Mouse (Mus musculus) liver, embryonic 11.5 days (tissue): ENCODE results near the gene Jarid2. TPM values are rescaled to one million over a fixed set of nuclear protein-coding genes. Genes with fewer than 3 reads are reported as not detected.
A peak's percentile ranks its signal among the peaks of the same experiment; 100 is the strongest.

ENCODE experiments used
- ATAC-seq: fragments of 200-750 bp; cut with Nextera tagmentation; replicated peaks from 2 replicates; pipeline ENCODE4 v1.8.0; 2017; ENCODE audit warnings: moderate number of reproducible peaks, mild to moderate bottlenecking, moderate TSS enrichment, moderate library complexity; ENCODE audit not compliant: low FRiP score
- DNase-seq: peaks from one replicate; pipeline ENCODE4 v3.0.0-alpha.2; 2017; ENCODE audit warnings: low spot score
- H3K27ac ChIP-seq: fragments of 300-500 bp; sonication (generic); 2 replicates; pipeline ENCODE4 v1.5.1; 2014; ENCODE audit warnings: mild to moderate bottlenecking, low read depth, low read length, control low read depth
- H3K27me3 ChIP-seq: fragments of 300-500 bp; sonication (generic); replicated peaks from 2 replicates; pipeline ENCODE4 v1.6.1; 2014; ENCODE audit warnings: low read length, mixed read lengths; ENCODE audit not compliant: control insufficient read depth, insufficient read depth
- H3K36me3 ChIP-seq: fragments of 300-500 bp; sonication (generic); 2 replicates; pipeline ENCODE4 v1.6.1; 2014; ENCODE audit warnings: mild to moderate bottlenecking, low read length, moderate library complexity, mixed read lengths; ENCODE audit not compliant: control insufficient read depth, insufficient read depth
- H3K4me1 ChIP-seq: fragments of 300-500 bp; sonication (generic); replicated peaks from 2 replicates; pipeline ENCODE4 v1.6.1; 2014; ENCODE audit warnings: low read length, mixed read lengths; ENCODE audit not compliant: control insufficient read depth, insufficient read depth
- H3K4me2 ChIP-seq: fragments of 300-500 bp; sonication (generic); 2 replicates; pipeline ENCODE4 v1.6.1; 2014; ENCODE audit warnings: mild to moderate bottlenecking, control low read depth, moderate library complexity
- H3K4me3 ChIP-seq: fragments of 300-500 bp; sonication (generic); 2 replicates; pipeline ENCODE4 v1.5.1; 2014; ENCODE audit warnings: low read depth, low read length, control low read depth
- H3K9ac ChIP-seq: fragments of 300-500 bp; sonication (generic); 2 replicates; pipeline ENCODE4 v1.6.1; 2014; ENCODE audit warnings: low read depth, low read length, control low read depth
- H3K9me3 ChIP-seq: fragments of 300-500 bp; sonication (generic); 2 replicates; pipeline ENCODE4 v1.6.1; 2016; ENCODE audit warnings: low read length, inconsistent platforms, mixed read lengths; ENCODE audit not compliant: control insufficient read depth
- WGBS: fragments of 180-500 bp; shearing (Covaris S2); extraction: QIAGEN DNeasy Blood & Tissue Kit; methylation state at CpG from one replicate; pipeline ENCODE4 v1.1.7; 2014; 5-methylcytosine and 5-hydroxymethylcytosine counted together
- polyA plus RNA-seq: library from polyadenylated mRNA; unstranded; fragments of >200 nt; fragmentation: Nextera tagmentation; extraction: Ambion mirVana; gene quantifications from 2 replicates; pipeline ENCODE4 v1.2.1, GENCODE M21; 2014

Gene Jarid2
- polyA plus RNA-seq, 1 experiment from 2014 or later: 19.6 TPM

- WGBS: 65% methylated on average over 2 of the region's 2 CpGs
- H3K27ac ChIP-seq: no peak overlapping the region
- no peak for DNase-seq
- no peak for ATAC-seq
- H3K4me1 ChIP-seq: no peaks in the 10 kb centered on the region
- H3K4me3 ChIP-seq: no peak overlapping the region
- H3K36me3 ChIP-seq: no peaks in the 10 kb centered on the region
- no peaks in the 10 kb centered on the region for H3K27me3 ChIP-seq
- no peaks in the 10 kb centered on the region for H3K9me3 ChIP-seq
- no peak overlapping the region for H3K4me2 ChIP-seq
- H3K9ac ChIP-seq: no peak overlapping the region
Measured at GRCm38 (mm10) chr13:44832104-44832503, 102.8 kb downstream of the Jarid2 start.

GRCm38 (mm10) chr13:44832866-44833265 is 103.6 kb downstream of the Jarid2 start:
- Histone ChIP-seq H3K9me3 (no peaks in the 10 kb centered on the region), H3K9ac (no peak overlapping the region), H3K4me2 (no peak overlapping the region), H3K27me3 (no peaks in the 10 kb centered on the region), H3K27ac (no peak overlapping the region), H3K36me3 (no peaks in the 10 kb centered on the region), H3K4me3 (no peak overlapping the region), H3K4me1 (no peaks in the 10 kb centered on the region)
- ATAC-seq: no peak
- 91% methylated on average over 4 of the region's 4 CpGs for WGBS
- no peak for DNase-seq

- no peak overlapping the region for H3K27ac ChIP-seq
- no peaks in the 10 kb centered on the region for H3K9me3 ChIP-seq
- H3K4me1 ChIP-seq: no peaks in the 10 kb centered on the region
- no peaks in the 10 kb centered on the region for H3K27me3 ChIP-seq
- no peak overlapping the region for H3K4me2 ChIP-seq
- DNase-seq (no peak), ATAC-seq (no peak)
- H3K4me3 ChIP-seq: no peak overlapping the region
- WGBS: 54% methylated on average over 3 of the region's 3 CpGs
- no peak overlapping the region for H3K9ac ChIP-seq
- no peaks in the 10 kb centered on the region for H3K36me3 ChIP-seq
Measured at GRCm38 (mm10) chr13:44833353-44833752, 104.1 kb downstream of the Jarid2 start.

- ATAC-seq (no peak), DNase-seq (no peak)
- H3K4me2 ChIP-seq: no peak overlapping the region
- no peak overlapping the region for H3K9ac ChIP-seq
- H3K36me3 ChIP-seq: no peaks in the 10 kb centered on the region
- no peak overlapping the region for H3K27ac ChIP-seq
- 79% methylated on average over 6 of the region's 6 CpGs for WGBS
- no peaks in the 10 kb centered on the region for H3K9me3 ChIP-seq
- peaks cover 9% of the 10 kb centered on the region for H3K4me1 ChIP-seq
- H3K4me3 ChIP-seq: no peak overlapping the region
- H3K27me3 ChIP-seq: no peaks in the 10 kb centered on the region
Measured at GRCm38 (mm10) chr13:44837445-44837844, 108.2 kb downstream of the Jarid2 start.

GRCm38 (mm10) chr13:44839866-44840835 is 110.9 kb downstream of the Jarid2 start:
- Histone ChIP-seq H3K4me2 (peak overlapping the region; percentile 69), H3K4me1 (peaks cover 14% of the 10 kb centered on the region), H3K9me3 (no peaks in the 10 kb centered on the region), H3K4me3 (peak overlapping the region; percentile 40), H3K36me3 (no peaks in the 10 kb centered on the region), H3K27ac (no peak overlapping the region), H3K9ac (peak overlapping the region; percentile 14; the same call in 1 of the 2 replicates), H3K27me3 (no peaks in the 10 kb centered on the region)
- WGBS: 22% methylated on average over 20 of the region's 20 CpGs
- peak; percentile 43 for DNase-seq
- peak; percentile 31; the same call in 1 of the 2 replicates for ATAC-seq

- ATAC-seq: no peak
Measured at GRCm38 (mm10) chr13:44851426-44851825, 122.2 kb downstream of the Jarid2 start.

GRCm38 (mm10) chr13:44852024-44852423 is 122.8 kb downstream of the Jarid2 start:
- Histone ChIP-seq H3K9ac (no peak overlapping the region), H3K4me1 (no peaks in the 10 kb centered on the region), H3K4me2 (no peak overlapping the region), H3K27ac (no peak overlapping the region), H3K27me3 (no peaks in the 10 kb centered on the region), H3K4me3 (no peak overlapping the region), H3K36me3 (peaks cover 3% of the 10 kb centered on the region; the same call in 1 of the 2 replicates), H3K9me3 (no peaks in the 10 kb centered on the region)
- ATAC-seq (no peak), DNase-seq (no peak)
- WGBS: 73% methylated on average over 3 of the region's 3 CpGs

More at GRCm38 (mm10) chr13:44851426-44851825, 122.2 kb downstream of the Jarid2 start:
- H3K36me3 ChIP-seq: peaks cover 3% of the 10 kb centered on the region; the same call in 1 of the 2 replicates
- H3K9ac ChIP-seq: no peak overlapping the region
- H3K9me3 ChIP-seq: no peaks in the 10 kb centered on the region
- no peak overlapping the region for H3K4me3 ChIP-seq
- DNase-seq: no peak
- no peak overlapping the region for H3K4me2 ChIP-seq
- 97% methylated on average over 2 of the region's 2 CpGs for WGBS
- no peaks in the 10 kb centered on the region for H3K27me3 ChIP-seq
- no peak overlapping the region for H3K27ac ChIP-seq
- no peaks in the 10 kb centered on the region for H3K4me1 ChIP-seq

- Histone ChIP-seq H3K36me3 (no peaks in the 10 kb centered on the region), H3K9me3 (no peaks in the 10 kb centered on the region), H3K27me3 (no peaks in the 10 kb centered on the region), H3K4me2 (no peak overlapping the region), H3K4me3 (no peak overlapping the region), H3K9ac (no peak overlapping the region), H3K4me1 (0 out of 2 replicates have a peak, but pooled peaks cover 2% of the 10 kb centered on the region), H3K27ac (no peak overlapping the region)
- 80% methylated on average over 2 of the region's 2 CpGs for WGBS
- DNase-seq: no peak
- no peak for ATAC-seq
Measured at GRCm38 (mm10) chr13:44865566-44865965, 136.3 kb downstream of the Jarid2 start.
